Mouse (Mus musculus) heart, embryonic 16.5 days (tissue): Measurements from ENCODE around the gene Hoxa9. TPM values are rescaled to one million over a fixed set of nuclear protein-coding genes. Genes with fewer than 3 reads are reported as not detected.

Source experiments
- ATAC-seq: fragments of 200-750 bp; cut with Nextera tagmentation; replicated peaks from 2 replicates; pipeline ENCODE4 v1.8.0; 2017; ENCODE audit warnings: moderate number of reproducible peaks; ENCODE audit not compliant: insufficient read depth, low FRiP score; ENCODE audit errors: extremely low read depth
- H3K27ac ChIP-seq: fragments of 300-500 bp; sonication (generic); 2 replicates; pipeline ENCODE4 v1.5.1; 2014; ENCODE audit warnings: mild to moderate bottlenecking, low read length, control low read depth, moderate library complexity
- H3K27me3 ChIP-seq: fragments of 300-500 bp; sonication (generic); 2 replicates; pipeline ENCODE4 v1.6.1; 2014; ENCODE audit warnings: low read length, mixed read lengths; ENCODE audit not compliant: control insufficient read depth, insufficient read depth
- H3K36me3 ChIP-seq: fragments of 300-500 bp; sonication (generic); 2 replicates; pipeline ENCODE4 v1.6.1; 2014; ENCODE audit not compliant: control insufficient read depth, insufficient read depth
- H3K4me1 ChIP-seq: fragments of 300-500 bp; sonication (generic); 2 replicates; pipeline ENCODE4 v1.6.1; 2014; ENCODE audit warnings: low read length, mixed read lengths; ENCODE audit not compliant: control insufficient read depth, insufficient read depth
- H3K4me2 ChIP-seq: fragments of 300-500 bp; sonication (generic); 2 replicates; pipeline ENCODE4 v1.6.1; 2014; ENCODE audit warnings: low read depth, mild to moderate bottlenecking, control low read depth, low read length
- H3K4me3 ChIP-seq: fragments of 300-500 bp; sonication (generic); 2 replicates; pipeline ENCODE4 v1.5.1; 2014; ENCODE audit warnings: mild to moderate bottlenecking, control low read depth, low read length
- H3K9ac ChIP-seq: fragments of 300-500 bp; sonication (generic); 2 replicates; pipeline ENCODE4 v1.6.1; 2014; ENCODE audit warnings: low read length, control low read depth
- H3K9me3 ChIP-seq: fragments of 300-500 bp; sonication (generic); replicated peaks from 2 replicates; pipeline ENCODE4 v1.6.1; 2016; ENCODE audit warnings: low read length; ENCODE audit not compliant: control insufficient read depth
- WGBS: fragments of 180-500 bp; shearing (Covaris S2); extraction: QIAGEN DNeasy Blood & Tissue Kit; methylation state at CpG from one replicate; pipeline ENCODE4 v1.1.7; 2014; 5-methylcytosine and 5-hydroxymethylcytosine counted together
- microRNA counts: library from miRNA; unstranded; fragments of <30 nt; microRNA quantifications from one replicate; lab custom pipeline; 2016
- microRNA-seq: library from miRNA; unstranded; fragments of <30 nt; microRNA quantifications from one replicate; pipeline ENCODE4, GENCODE M21; 2017
- polyA plus RNA-seq: library from polyadenylated mRNA; unstranded; fragments of >200 nt; fragmentation: Nextera tagmentation; extraction: Ambion mirVana; gene quantifications from 2 replicates; pipeline ENCODE4 v1.2.1, GENCODE M21; 2015

Hoxa9 gene
- polyA plus RNA-seq, 1 experiment from 2014 or later, result 0.17 TPM

DNA sequence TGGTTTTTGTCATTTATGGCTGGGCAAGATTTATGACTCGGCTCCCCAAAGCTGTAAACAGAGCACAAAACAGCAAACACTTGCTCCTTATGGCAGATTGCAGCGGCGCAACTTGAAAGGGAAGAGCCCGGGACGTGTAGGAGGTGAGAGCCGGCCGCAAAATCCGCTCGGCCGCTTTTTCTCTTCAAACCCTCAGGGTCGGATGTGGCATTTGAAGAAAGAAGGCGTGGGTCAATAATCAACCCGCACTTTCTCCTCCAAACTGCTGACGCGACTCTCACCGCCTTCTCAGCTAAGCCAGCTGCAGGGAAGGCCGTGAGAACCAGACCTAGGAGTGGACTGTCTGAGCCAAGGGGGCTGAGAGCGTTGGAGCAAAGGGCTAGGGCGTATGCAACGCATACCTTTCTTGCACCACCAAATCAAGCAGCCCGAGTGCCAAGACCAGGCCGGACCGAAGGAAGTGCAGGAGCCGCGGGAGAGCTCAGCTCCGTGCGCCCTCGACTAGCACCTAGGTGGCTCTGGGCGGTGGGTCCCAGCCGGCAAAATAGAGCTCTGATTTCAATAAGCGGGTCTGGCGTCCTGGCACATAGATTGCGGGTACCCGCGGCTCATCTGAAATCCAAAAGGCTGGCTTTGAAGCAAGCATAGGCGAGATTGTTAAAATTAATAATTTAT lies 53.7 kb downstream of the Hoxa9 start, which contains the start of gene 5730596B20Rik:
5730596B20Rik (plus strand) TSS at position 438 of the 675 bp plus-strand sequence.
- peak within 1 kb of the TSS; percentile 48 for H3K4me2 ChIP-seq
- no peak for ATAC-seq
- H3K4me1 ChIP-seq, result 0 out of 2 replicates have a peak, but pooled peaks cover 2% of the 10 kb centered on the region
- H3K36me3 ChIP-seq, result no peaks in the 10 kb centered on the region
- peak within 1 kb of the TSS; percentile 41 for H3K27ac ChIP-seq
- 2% methylated on average over 36 of the region's 36 CpGs for WGBS
- H3K9ac ChIP-seq, result peak within 1 kb of the TSS; percentile 61
- peaks cover 93% of the 10 kb centered on the region for H3K27me3 ChIP-seq
- peak within 1 kb of the TSS; percentile 49 for H3K4me3 ChIP-seq
- H3K9me3 ChIP-seq, result no peaks in the 10 kb centered on the region

DNA sequence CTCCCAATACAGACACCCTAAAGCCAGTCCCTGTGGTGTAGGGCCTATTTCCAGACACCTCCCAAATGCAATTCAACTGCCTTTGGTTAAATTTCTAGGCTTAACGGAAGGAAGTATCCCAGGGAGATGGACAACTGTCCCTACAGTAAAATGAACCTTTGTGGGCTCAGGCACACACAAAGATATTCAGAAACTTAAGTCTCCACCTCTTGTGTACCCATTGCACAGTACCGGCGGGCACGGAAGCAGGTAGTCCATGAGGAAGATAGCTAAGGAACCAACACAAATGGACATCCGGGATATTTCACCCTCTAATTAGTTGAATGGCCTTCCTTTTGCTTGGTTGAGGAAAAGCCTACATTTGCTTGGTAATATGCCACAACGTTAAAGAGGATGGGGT lies 54.5 kb downstream of the Hoxa9 start:
- peak overlapping the region; percentile 61; the same call in 1 of the 2 replicates for H3K9ac ChIP-seq
- H3K9me3 ChIP-seq, result no peaks in the 10 kb centered on the region
- peak overlapping the region; percentile 40 for H3K27ac ChIP-seq
- peaks cover 2% of the 10 kb centered on the region; the same call in 1 of the 2 replicates for H3K4me1 ChIP-seq
- H3K4me2 ChIP-seq, result peak overlapping the region; percentile 48
- 1% methylated on average over 6 of the region's 6 CpGs for WGBS
- H3K4me3 ChIP-seq, result peak overlapping the region; percentile 49
- no peaks in the 10 kb centered on the region for H3K36me3 ChIP-seq
- peaks cover 93% of the 10 kb centered on the region for H3K27me3 ChIP-seq
- ATAC-seq, result no peak

DNA sequence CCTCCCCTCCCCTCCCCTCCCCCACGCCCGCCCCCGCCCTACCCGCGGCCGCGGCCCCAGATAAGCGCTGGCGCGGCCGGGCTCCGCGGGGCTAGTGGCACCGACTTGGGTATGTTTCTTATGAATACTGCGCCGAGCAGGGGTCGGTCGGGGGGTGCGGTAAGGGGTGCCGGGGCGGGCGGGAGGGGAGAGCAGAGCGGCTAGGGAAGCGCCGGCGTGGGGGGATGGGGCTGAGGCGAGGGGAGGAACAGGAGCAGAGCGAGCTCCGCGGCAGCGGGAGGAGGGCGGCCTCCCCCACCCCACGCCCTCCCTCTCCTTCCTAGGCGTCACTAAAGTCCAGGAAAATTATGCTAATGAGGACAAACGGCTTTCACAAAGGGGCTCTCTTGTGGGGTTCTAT lies 55.0 kb downstream of the Hoxa9 start:
- under 1% methylated on average over 25 of the region's 35 CpGs for WGBS
- H3K4me1 ChIP-seq, result peaks cover 2% of the 10 kb centered on the region; the same call in 1 of the 2 replicates
- peak overlapping the region; percentile 40 for H3K27ac ChIP-seq
- ATAC-seq, result no peak
- peaks cover 93% of the 10 kb centered on the region for H3K27me3 ChIP-seq
- no peaks in the 10 kb centered on the region for H3K36me3 ChIP-seq
- no peaks in the 10 kb centered on the region for H3K9me3 ChIP-seq
- peak overlapping the region; percentile 48 for H3K4me2 ChIP-seq
- H3K4me3 ChIP-seq, result peak overlapping the region; percentile 49
- peak overlapping the region; percentile 61 for H3K9ac ChIP-seq

DNA sequence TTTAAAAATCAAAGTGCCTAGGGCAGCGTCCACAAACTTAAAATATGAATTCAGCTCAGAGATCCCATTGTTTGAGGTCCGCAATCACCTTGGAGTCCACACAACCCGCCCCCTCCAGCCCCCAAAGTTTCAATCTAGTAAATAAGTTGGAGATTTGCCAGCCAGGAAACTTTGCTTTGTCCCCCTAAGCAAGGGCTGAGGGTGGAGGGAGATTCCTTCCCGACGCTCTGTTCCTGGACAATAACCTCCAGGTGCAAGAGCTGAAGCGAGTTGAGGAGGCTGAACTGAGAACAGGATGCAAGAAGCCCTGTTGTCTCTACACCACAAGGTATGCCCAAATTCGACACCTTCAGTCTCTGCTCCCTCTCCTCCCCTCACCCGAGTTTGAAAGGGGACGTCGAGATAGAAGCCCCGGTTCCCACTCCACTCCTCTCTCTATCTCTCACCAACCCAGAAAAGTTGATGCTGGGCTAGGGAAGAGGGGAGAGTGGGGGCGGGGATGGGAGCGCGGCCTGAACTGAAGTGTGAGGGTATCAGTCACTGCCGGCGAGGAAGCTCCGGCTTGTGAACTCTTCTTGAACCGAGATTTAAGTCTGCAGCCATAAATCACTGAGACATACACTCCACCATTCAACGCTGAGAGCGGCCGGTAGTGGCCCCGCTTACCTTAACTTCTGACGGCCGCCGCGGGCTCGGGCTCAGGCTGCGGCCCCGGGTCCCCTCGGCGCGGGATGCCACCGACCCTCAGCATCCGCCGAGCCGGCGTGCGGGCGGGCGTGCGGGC lies 55.7 kb downstream of the Hoxa9 start:
- peak overlapping the region; percentile 40 for H3K27ac ChIP-seq
- ATAC-seq, result no peak
- no peaks in the 10 kb centered on the region for H3K36me3 ChIP-seq
- peaks cover 93% of the 10 kb centered on the region for H3K27me3 ChIP-seq
- WGBS, result 2% methylated on average over 32 of the region's 41 CpGs
- H3K9me3 ChIP-seq, result no peaks in the 10 kb centered on the region
- H3K4me3 ChIP-seq, result peak overlapping the region; percentile 49
- H3K4me1 ChIP-seq, result peaks cover 2% of the 10 kb centered on the region; the same call in 1 of the 2 replicates
- peak overlapping the region; percentile 61 for H3K9ac ChIP-seq
- H3K4me2 ChIP-seq, result peak overlapping the region; percentile 16

DNA sequence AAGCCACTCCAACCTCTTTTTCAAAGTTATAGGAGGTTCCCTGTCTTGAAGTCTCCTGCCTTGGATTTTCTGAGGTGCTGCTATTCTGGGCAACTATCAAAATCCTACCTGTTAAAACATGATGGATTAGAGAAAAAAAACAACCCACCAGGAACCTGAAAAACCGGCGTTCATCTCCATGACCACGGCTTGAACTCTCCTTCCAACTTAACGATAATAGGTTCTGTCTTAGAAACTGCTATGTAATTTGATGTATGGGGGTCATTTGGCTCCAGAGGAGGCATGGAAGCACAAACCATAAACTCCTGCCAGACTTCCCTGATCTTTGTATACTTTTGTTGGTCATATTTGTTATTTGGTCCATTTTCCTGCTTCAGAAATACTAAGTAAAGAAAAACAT lies 57.2 kb downstream of the Hoxa9 start:
- Histone ChIP-seq H3K4me3 (peak overlapping the region; percentile 35), H3K27ac (no peak overlapping the region), H3K4me2 (peak overlapping the region; percentile 51), H3K9me3 (no peaks in the 10 kb centered on the region), H3K36me3 (no peaks in the 10 kb centered on the region), H3K9ac (no peak overlapping the region), H3K4me1 (peaks cover 2% of the 10 kb centered on the region; the same call in 1 of the 2 replicates), H3K27me3 (peaks cover 90% of the 10 kb centered on the region)
- ATAC-seq, result no peak
- 11% methylated on average over 4 of the region's 4 CpGs for WGBS

MicroRNAs encoded within 50 kb of the gene (microRNA counts, 519-probe panel; counts per million panel counts)
- 1,446 counts per million, percentile 9 among the panel's probes with 10 or more counts for microRNA mmu-miR-196b (lab: Ali Mortazavi, UCI)

Small RNA genes within 50 kb of the gene (microRNA-seq; reads per million reads assigned to microRNA genes)
- 212 reads per million, percentile 62 among the genes with 10 or more reads in this experiment for gene Mir196b

Other genes starting within 250 kb of the Hoxa9 start
- gene Skap2, start 218.5 kb downstream of the Hoxa9 start, polyA plus RNA-seq, result 15.9 and 17.0 TPM in 2 replicates
- gene Hoxa1, start 72.8 kb downstream of the Hoxa9 start, polyA plus RNA-seq, result 0.44 and 0.68 TPM in 2 replicates
- gene Hoxa2, start 66.3 kb downstream of the Hoxa9 start, polyA plus RNA-seq, result 1.5 and 2.0 TPM in 2 replicates
- gene 5730596B20Rik, start 53.6 kb downstream of the Hoxa9 start, polyA plus RNA-seq, result 0.13 and 0.32 TPM in 2 replicates
- 0.54 TPM in 1 of 2 replicates, not detected in the other for gene Hoxa4, start 39.3 kb downstream of the Hoxa9 start, polyA plus RNA-seq
- 1.3 and 3.3 TPM in 2 replicates for gene Hoxa5, start 26.5 kb downstream of the Hoxa9 start, polyA plus RNA-seq
- gene Hoxa6, start 22.4 kb downstream of the Hoxa9 start, polyA plus RNA-seq, result not detected in 2 replicates
- gene Hoxa3, start 17.8 kb downstream of the Hoxa9 start, polyA plus RNA-seq, result 0.89 and 1.3 TPM in 2 replicates
- gene Gm28308, start 17.8 kb downstream of the Hoxa9 start, polyA plus RNA-seq, result not detected in 2 replicates
- gene Hoxa7, start 9.2 kb downstream of the Hoxa9 start, polyA plus RNA-seq, result 0.35 and 0.38 TPM in 2 replicates
- gene Hoxa10, start 9.8 kb upstream of the Hoxa9 start, polyA plus RNA-seq, result not detected in 2 replicates
- not detected in 2 replicates for gene Hoxa11, start 14.7 kb upstream of the Hoxa9 start, polyA plus RNA-seq
- not detected in 2 replicates for gene Hoxa13, start 29.8 kb upstream of the Hoxa9 start, polyA plus RNA-seq
- 0.06 TPM in 1 of 2 replicates, not detected in the other for gene Evx1, start 82.4 kb upstream of the Hoxa9 start, polyA plus RNA-seq